Mouse (Mus musculus): ENCODE results near the gene Ephb3.
"Not testable (repeated sequence)": the region's sequence is repeated elsewhere in the genome, so short reads cannot be mapped to it uniquely, and the experiment has no call there.

DNA sequence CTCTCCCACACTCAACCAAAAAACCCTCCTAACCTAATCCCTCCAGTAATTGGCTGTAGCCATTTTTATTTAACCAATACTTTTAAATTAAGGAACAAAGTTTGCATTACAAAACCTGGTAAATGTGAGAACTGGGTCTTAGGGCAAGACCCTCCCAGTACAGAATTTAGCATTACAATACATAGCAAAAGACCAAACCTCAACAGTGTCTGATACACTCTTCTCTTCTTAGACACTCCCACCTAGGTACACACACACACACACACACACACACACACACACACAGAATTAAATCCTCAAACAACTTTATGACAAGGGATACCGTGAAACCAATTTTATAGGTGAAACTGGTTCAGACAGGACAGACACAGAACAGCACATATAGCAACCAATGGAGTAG lies 45.3 kb upstream of the Ephb3 start:
- TF ChIP-seq HCFC1 (IDR thresholded peaks at IDR 0.05; ENCODE audit: borderline replicate concordance, insufficient read depth, low read length); MAFK (IDR thresholded peaks at IDR 0.05; ENCODE audit: insufficient read depth, low read depth, low read length): not testable (repeated sequence)

Measured in ES-E14 (cell line).